Mouse (Mus musculus): ENCODE results near the gene Zfp280c. TPM values are rescaled to one million over a fixed set of nuclear protein-coding genes. Genes with fewer than 3 reads are reported as not detected.

Gene Zfp280c
- total RNA-seq, 2 experiments from 2014 or later: 5.2 to 7.5 TPM

DNA sequence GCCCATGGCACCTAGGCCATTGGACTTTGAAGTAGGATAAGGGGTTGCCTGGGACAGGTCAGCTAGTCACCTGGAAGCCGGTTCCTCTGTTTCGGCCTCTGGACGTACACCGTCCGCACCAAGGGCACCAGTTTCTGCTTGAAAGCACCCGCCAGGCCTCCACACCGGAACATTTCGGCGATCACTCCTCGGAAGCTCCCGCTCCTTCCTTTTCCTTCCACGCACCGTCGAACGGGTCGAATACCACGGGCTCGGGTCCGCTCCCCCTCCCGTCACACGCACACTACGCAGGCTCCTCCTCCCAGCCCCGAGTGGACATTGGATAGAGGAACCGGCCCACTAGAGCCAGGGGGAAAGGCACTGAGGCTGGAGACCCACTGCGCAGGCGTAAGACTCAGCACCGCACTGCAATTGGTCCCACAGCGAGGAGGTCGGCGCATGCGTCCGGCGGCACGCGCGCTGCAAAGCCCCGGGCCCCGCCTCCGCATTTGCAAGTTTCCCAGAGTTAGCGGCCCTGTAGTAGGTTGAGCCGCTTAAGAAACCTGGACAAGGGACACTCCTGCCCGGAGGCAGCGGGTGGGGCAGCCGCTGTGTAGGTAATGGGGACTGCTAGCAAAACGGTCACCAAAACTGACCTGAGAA, 81.0 kb downstream of the Zfp280c start, which contains the start of gene Aifm1:
Gene Aifm1 (minus strand): TSS at position 398 of the 642 bp plus-strand sequence.
- intact Hi-C loops (cut with DNase I): loop anchor here (10.0 kb wide), 1 partner anchor 228 kb away; no protein-coding TSS in a partner anchor
- DNase-seq: peak; percentile 86 to 87

DNA sequence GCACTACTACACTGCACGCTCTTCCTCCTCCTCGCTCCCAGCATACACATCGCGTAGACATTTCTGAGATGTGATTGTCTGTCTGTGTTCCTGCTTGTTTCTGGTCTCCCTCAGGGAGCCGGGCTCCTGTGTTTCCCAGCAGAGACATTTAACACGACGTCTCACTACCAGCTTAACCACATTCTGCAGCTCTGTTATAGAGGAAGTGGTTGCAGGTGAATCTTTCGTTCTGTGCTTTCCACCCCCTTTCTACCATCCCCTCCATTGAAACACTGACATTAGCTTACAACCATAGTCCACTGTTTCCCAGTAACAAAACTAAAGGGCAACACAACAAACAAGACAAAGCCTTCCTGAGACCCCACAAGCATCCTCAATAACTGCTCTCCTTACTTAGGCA, 100.5 kb downstream of the Zfp280c start:
- DNase-seq: no peak
- intact Hi-C loops (cut with DNase I): no loop called here

Small RNAs within 50 kb of the gene (microRNA-seq; reads per million reads assigned to microRNA genes)
- 0 reads per million in 2 experiments for gene Gm27828 (ENCODE audit: borderline number of aligned reads in 2 of 2)

Other genes starting within 250 kb of the Zfp280c start
- 1 to 10 TPM; 5.7 to 6.6 TPM for gene Elf4, start 131.4 kb downstream of the Zfp280c start, total RNA-seq (2021)
- gene Aifm1, start 80.9 kb downstream of the Zfp280c start, total RNA-seq (2021): 100 to 1,000 TPM; 109 to 116 TPM
- gene Rab33a, start 75.2 kb downstream of the Zfp280c start, total RNA-seq (2021): under 1 TPM in 1 of 2 experiments, not detected in 1; 0.53 TPM
- gene Slc25a14, start 28.9 kb upstream of the Zfp280c start, total RNA-seq (2021): 1 to 10 TPM; 2.2 to 3.8 TPM
- not detected for gene Gpr119, start 80.0 kb upstream of the Zfp280c start, total RNA-seq (2021)
- gene Rbmx2, start 100.5 kb upstream of the Zfp280c start, total RNA-seq (2021): 1 to 10 TPM; 1.5 to 2.6 TPM

All from heart, postnatal 36 days (tissue).